Mouse (Mus musculus): Measurements from ENCODE around the gene Med12l. TPM values are rescaled to one million over a fixed set of nuclear protein-coding genes. Genes with fewer than 3 reads are reported as not detected.

Gene Med12l
- total and polyA plus RNA-seq, 3 experiments, result 9.2 to 14.0 (median 9.4) TPM

DNA sequence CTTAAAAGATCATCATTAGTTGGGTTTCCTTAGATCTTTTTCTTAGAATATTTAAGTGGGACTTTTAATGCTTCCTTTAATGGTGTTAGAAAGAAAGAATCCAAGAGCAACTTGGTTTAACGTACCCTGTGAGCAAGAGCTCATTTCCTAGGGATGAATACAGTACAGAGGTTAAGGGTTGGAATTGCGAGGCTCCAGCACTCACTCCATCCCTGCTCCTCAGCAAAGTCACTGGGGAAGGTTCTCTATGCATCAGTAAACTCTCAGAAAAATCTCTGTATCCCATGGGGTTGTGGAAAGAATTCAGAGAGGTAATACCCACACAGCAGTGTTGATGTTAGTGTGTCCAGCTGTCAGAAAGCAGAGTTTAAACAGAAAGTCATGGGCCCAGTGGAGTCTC is 134.5 kb downstream of the Med12l start:
- DNase-seq, result no peak

- peak; percentile 63 for DNase-seq
Observed at GRCm38 (mm10) chr3:59140941-59141340, 135.3 kb downstream of the Med12l start.

GRCm38 (mm10) chr3:59141507-59142305 is 136.1 kb downstream of the Med12l start:
- no peak for DNase-seq

DNA sequence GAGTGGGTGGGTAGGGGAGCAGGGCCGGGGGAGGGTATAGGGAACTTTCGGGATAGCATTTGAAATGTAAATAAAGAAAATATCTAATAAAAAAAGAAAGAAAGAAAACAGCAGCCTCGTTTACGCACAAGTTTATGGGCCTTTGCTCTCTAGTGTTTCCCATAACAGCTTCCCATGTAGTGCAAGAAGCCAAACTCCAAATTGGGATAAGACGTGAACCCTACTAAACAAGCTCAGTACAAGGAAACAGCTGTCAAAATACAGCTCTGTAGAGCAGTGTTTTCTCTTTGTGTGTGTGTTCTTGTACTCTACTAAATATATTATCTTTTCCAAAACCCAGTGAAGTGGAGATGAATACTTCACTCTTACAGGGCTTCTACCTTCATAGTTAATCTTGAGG is 139.6 kb downstream of the Med12l start:
- DNase-seq, result no peak

- no peak for DNase-seq
Observed at GRCm38 (mm10) chr3:59149646-59150045, 144.0 kb downstream of the Med12l start.

GRCm38 (mm10) chr3:59150624-59151023 is 145.0 kb downstream of the Med12l start:
- no peak for DNase-seq

DNA sequence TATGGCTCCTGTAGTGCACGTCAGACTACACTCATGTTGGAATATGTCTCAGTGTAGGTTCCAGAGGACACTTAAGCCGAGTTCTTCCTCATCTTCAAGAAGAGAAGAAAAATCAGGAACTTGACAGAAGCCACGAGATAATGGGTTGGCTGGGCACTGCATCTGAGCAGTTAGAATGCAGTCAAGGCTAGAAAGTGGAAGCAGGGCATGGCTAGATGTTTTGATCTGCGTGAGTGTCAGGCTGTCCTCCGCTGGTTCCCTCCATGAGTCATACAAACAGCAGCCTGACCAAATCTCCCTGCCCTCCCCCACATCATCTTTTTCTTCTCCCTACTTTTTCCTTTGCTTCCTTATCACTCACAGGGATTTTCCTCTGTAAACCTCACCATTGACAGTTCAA is 147.8 kb downstream of the Med12l start, which contains the start of gene P2ry14:
P2ry14 (minus strand) TSS at position 195 of the 400 bp plus-strand sequence.
- peak; percentile 69 for DNase-seq

GRCm38 (mm10) chr3:59154888-59155287 is 149.3 kb downstream of the Med12l start:
- no peak for DNase-seq

- no peak for DNase-seq
Observed at GRCm38 (mm10) chr3:59155404-59155803, 149.8 kb downstream of the Med12l start.

DNA sequence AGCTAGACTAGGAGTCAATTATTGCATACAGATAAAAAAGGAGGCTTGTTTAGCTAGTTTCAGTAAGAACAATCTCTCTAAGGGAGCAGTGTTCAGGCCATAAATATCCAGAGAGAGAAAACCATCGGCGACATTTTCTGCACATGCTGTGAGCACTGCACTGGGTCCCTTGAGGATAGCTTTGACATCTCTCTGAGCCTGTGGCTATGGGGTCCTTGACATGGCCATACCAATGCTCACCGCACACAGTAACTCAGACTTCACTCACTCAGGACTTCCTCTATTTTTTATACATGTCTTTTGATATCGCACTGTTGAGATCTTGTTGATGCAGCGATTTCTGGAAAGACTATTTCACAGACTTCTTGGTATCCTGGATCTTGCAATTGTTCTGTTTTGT is 151.4 kb downstream of the Med12l start:
- no peak for DNase-seq

GRCm38 (mm10) chr3:59160465-59160864 is 154.8 kb downstream of the Med12l start:
- no peak for DNase-seq

DNA sequence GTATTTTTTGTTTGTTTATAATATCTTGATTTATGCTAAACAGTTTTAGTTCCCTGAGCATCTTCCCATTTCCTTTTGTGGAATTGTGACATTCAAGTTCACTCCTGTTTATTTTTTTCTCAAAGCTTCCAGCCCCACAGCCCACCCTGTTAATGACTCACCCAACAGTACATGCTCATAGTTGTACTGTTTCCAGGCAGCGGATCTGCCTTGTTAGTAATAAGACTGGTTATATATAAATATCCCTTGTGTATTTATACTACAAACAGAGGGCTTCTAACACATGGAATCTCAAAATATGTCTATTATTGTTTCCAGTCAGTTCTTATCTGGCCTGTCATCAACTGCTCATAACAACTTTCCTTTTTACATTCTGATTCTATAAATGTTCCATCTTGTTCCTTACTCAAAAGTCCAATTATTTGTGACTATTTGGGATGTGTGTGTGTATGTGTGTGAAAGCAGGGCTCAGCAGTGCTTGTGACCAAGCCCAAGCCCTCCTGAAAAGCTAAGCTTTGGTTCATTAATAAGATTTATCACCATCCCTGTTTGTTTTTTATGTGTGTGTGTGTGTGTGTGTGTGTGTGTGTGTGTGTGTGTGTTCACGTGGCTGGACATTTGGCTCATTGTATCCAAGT is 161.9 kb downstream of the Med12l start:
- no peak for DNase-seq

DNA sequence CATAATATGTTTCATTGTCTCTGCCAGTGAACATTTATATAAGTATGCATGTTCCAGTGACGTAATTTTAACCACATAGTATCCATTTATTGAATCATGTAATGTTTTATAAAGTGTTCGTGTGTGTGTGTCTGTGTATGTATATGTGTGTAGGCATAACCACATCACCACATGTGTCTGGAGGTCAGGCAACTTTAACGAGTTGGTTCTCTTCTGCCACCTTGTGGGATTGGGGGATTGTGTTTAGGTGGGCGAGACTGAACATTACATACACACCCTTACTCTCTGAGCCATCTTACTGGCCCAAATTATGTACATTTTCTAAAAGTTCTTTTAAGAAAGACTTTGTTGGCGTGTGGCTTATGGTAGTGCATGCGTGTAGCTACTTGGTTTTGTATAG is 162.9 kb downstream of the Med12l start:
- no peak for DNase-seq

GRCm38 (mm10) chr3:59169215-59169614 is 163.6 kb downstream of the Med12l start:
- DNase-seq, result no peak

- no peak for DNase-seq
Observed at GRCm38 (mm10) chr3:59169921-59170627, 164.4 kb downstream of the Med12l start.

DNA sequence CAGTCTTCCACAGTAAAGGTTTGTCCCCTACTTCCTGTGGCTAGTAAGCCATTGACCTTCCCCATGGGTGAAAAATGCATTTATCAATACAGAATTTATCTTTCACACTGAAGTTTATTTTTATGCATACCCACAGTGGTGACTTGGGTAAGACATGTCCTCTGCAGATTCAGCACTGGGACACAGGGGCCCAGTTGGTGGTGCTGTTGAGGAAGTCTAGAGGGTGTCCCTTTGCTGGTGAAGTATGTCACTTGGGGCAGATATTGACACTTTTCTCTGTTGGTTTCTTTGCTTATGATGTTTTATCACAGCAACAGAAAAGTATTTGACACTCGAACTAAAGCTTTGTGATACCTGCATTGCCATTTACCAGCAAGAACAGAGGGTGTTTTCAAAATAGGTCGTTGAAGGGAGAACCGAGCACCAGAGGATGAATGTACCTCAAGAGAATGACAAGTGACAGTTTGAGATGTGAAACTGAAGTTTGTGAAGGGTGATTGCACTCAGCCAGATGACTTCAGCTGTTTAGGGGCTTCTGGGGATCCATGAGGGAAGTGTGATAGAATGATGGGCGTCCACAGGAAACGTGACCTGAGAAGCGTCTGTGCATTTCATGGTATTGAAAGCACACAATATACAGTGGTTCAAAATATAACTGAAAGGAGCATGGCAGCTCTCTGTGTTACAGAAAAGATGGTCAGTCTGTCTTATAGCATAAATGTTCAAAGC is 169.0 kb downstream of the Med12l start:
- no peak for DNase-seq

- DNase-seq, result peak; percentile 63
Observed at GRCm38 (mm10) chr3:59175234-59175633, 169.6 kb downstream of the Med12l start.

GRCm38 (mm10) chr3:59176871-59177270 is 171.2 kb downstream of the Med12l start:
- no peak for DNase-seq

DNA sequence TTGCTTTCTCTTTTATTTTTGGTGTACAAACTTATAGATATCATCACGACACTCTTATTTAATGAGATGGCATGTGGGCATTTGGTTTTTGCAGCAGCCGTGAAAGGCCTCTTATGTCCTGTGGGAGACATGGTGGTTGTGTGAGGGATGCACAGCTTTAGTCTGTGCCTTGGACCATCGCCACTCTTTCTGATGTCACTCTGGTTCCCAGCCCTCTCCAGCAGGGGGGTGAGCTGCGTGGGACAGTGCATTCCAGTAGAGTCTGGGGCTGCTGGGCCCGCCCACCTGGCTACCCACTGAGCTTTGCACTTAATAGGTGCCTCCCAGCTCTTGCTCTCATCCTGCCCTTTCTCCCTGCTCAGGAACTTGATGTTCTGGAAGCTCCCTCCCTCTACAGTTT is 175.5 kb downstream of the Med12l start:
- DNase-seq, result no peak

GRCm38 (mm10) chr3:59182129-59182528 is 176.5 kb downstream of the Med12l start:
- DNase-seq, result no peak

DNA sequence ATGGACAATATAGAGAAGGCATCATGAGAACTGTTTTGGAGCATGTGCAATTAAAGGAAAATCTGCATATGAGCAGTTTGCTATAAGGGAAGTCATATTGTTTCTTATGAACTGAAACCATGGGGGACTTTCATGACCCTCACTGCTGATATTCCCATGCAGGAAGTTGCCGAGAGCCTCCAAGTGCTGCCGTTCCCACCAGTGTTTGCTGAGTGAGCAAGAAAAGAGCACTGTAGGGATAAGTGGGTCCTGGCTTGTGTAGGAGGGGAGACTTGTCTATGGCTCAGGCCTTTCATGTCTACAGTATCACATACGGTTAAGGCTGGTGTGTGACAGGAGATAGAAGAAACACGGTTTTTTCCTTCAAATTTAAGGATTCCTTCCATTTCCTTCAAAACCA is 180.0 kb downstream of the Med12l start:
- DNase-seq, result no peak

GRCm38 (mm10) chr3:59187336-59187735 is 181.7 kb downstream of the Med12l start:
- DNase-seq, result no peak

Data from adrenal gland, adult 2 months (tissue).